Mouse (Mus musculus) forebrain, postnatal 0 days (tissue): ENCODE results near the gene Mki67. TPM values are rescaled to one million over a fixed set of nuclear protein-coding genes. Genes with fewer than 3 reads are reported as not detected.
"Not testable (repeated sequence)": the region's sequence is repeated elsewhere in the genome, so short reads cannot be mapped to it uniquely, and the experiment has no call there.

Source experiments
- ATAC-seq: fragments of 200-750 bp; cut with Nextera tagmentation; 2 replicates; pipeline ENCODE4 v1.8.0; 2017; ENCODE audit warnings: mild to moderate bottlenecking, moderate library complexity
- DNase-seq: peaks from one replicate; pipeline ENCODE4 v3.0.0-alpha.2; 2015
- H3K27ac ChIP-seq: fragments of 300-500 bp; sonication (generic); 2 replicates; pipeline ENCODE4 v1.5.1; 2014; ENCODE audit warnings: low read depth, mild to moderate bottlenecking, antibody characterized with exemption, low read length, moderate library complexity, mixed read lengths
- H3K27me3 ChIP-seq: fragments of 300-500 bp; sonication (generic); 2 replicates; pipeline ENCODE4 v1.6.1; 2014; ENCODE audit warnings: mild to moderate bottlenecking, low read length, mixed read lengths; ENCODE audit not compliant: insufficient read depth
- H3K36me3 ChIP-seq: fragments of 300-500 bp; sonication (generic); 2 replicates; pipeline ENCODE4 v1.6.1; 2014; ENCODE audit warnings: mild to moderate bottlenecking, moderate library complexity; ENCODE audit not compliant: insufficient read depth
- H3K4me1 ChIP-seq: fragments of 300-500 bp; sonication (generic); 2 replicates; pipeline ENCODE4 v1.6.1; 2014; ENCODE audit warnings: antibody characterized with exemption; ENCODE audit not compliant: insufficient read depth
- H3K4me2 ChIP-seq: fragments of 300-500 bp; sonication (generic); 2 replicates; pipeline ENCODE4 v1.6.1; 2014; ENCODE audit warnings: low read depth, mild to moderate bottlenecking, moderate library complexity
- H3K4me3 ChIP-seq: fragments of 300-500 bp; sonication (generic); 2 replicates; pipeline ENCODE4 v1.5.1; 2014; ENCODE audit warnings: low read depth, low read length, mixed read lengths
- H3K9ac ChIP-seq: fragments of 300-500 bp; sonication (generic); 2 replicates; pipeline ENCODE4 v1.6.1; 2014; ENCODE audit warnings: mild to moderate bottlenecking
- H3K9me3 ChIP-seq: fragments of 300-500 bp; sonication (generic); 2 replicates; pipeline ENCODE4 v1.6.1; 2016; ENCODE audit warnings: low read length
- CTCF ChIP-seq: sonication (generic); IDR thresholded peaks from 2 replicates; pipeline ENCODE4 v1.5.1; 2016; ENCODE audit warnings: antibody characterized with exemption, control low read depth, low read depth
- WGBS: fragments of 180-500 bp; shearing (Covaris S2); extraction: QIAGEN DNeasy Blood & Tissue Kit; methylation state at CpG from one replicate; pipeline ENCODE4 v1.1.7; 2014; 5-methylcytosine and 5-hydroxymethylcytosine counted together
- polyA plus RNA-seq: library from polyadenylated mRNA; unstranded; fragments of >200 nt; fragmentation: Nextera tagmentation; extraction: Ambion mirVana; gene quantifications from 2 replicates; pipeline ENCODE4 v1.2.1, GENCODE M21; 2015
- total RNA-seq: library from RNA; depleted of rRNA; stranded (reverse); fragments of >200 nt; gene quantifications from 2 replicates; pipeline ENCODE4 v1.2.3, GENCODE M21; 2014

Mki67 gene
- total and polyA plus RNA-seq, 2 experiments from 2014 or later: 4.0 to 15.8 TPM

- 88% methylated on average over 1 of the region's 1 CpGs for WGBS
- Histone ChIP-seq H3K27me3 (no peaks in the 10 kb centered on the region), H3K9ac (no peak overlapping the region), H3K4me2 (no peak overlapping the region), H3K4me1 (no peaks in the 10 kb centered on the region), H3K27ac (no peak overlapping the region), H3K36me3 (no peaks in the 10 kb centered on the region), H3K9me3 (no peaks in the 10 kb centered on the region), H3K4me3 (no peak overlapping the region)
- DNase-seq (no peak), ATAC-seq (no peak)
- TF ChIP-seq CTCF: no peak
Observed at GRCm38 (mm10) chr7:135705083-135705482, 11.1 kb downstream of the Mki67 start.

- Histone ChIP-seq H3K27me3 (no peaks in the 10 kb centered on the region), H3K4me2 (no peak overlapping the region), H3K4me3 (no peak overlapping the region), H3K27ac (no peak overlapping the region), H3K9me3 (no peaks in the 10 kb centered on the region), H3K36me3 (no peaks in the 10 kb centered on the region), H3K4me1 (no peaks in the 10 kb centered on the region), H3K9ac (no peak overlapping the region)
- WGBS: 91% methylated on average over 8 of the region's 8 CpGs
- ATAC-seq: no peak
- DNase-seq: no peak
- no peak for TF ChIP-seq CTCF
Observed at GRCm38 (mm10) chr7:135704251-135704650, 11.9 kb downstream of the Mki67 start.

GRCm38 (mm10) chr7:135703600-135704148 is 12.5 kb downstream of the Mki67 start:
- no peak for DNase-seq
- H3K9ac ChIP-seq: no peak overlapping the region
- no peak for ATAC-seq
- no peak for TF ChIP-seq CTCF
- no peaks in the 10 kb centered on the region for H3K36me3 ChIP-seq
- no peaks in the 10 kb centered on the region for H3K27me3 ChIP-seq
- 93% methylated on average over 9 of the region's 9 CpGs for WGBS
- no peaks in the 10 kb centered on the region for H3K4me1 ChIP-seq
- H3K4me2 ChIP-seq: no peak overlapping the region
- no peaks in the 10 kb centered on the region for H3K9me3 ChIP-seq
- H3K4me3 ChIP-seq: no peak overlapping the region
- H3K27ac ChIP-seq: no peak overlapping the region

GRCm38 (mm10) chr7:135699351-135699750 is 16.8 kb downstream of the Mki67 start:
- H3K4me1 ChIP-seq, H3K9ac ChIP-seq, H3K27me3 ChIP-seq, H3K36me3 ChIP-seq, DNase-seq, H3K9me3 ChIP-seq, H3K27ac ChIP-seq, ATAC-seq, H3K4me2 ChIP-seq, H3K4me3 ChIP-seq: not testable (repeated sequence)
- 75% methylated on average over 6 of the region's 6 CpGs for WGBS

- 97% methylated on average over 2 of the region's 2 CpGs for WGBS
- no peaks in the 10 kb centered on the region for H3K9me3 ChIP-seq
- DNase-seq (no peak), ATAC-seq (no peak)
- no peak overlapping the region for H3K4me3 ChIP-seq
- H3K9ac ChIP-seq: no peak overlapping the region
- H3K4me1 ChIP-seq: no peaks in the 10 kb centered on the region
- H3K4me2 ChIP-seq: no peak overlapping the region
- no peaks in the 10 kb centered on the region for H3K36me3 ChIP-seq
- H3K27me3 ChIP-seq: no peaks in the 10 kb centered on the region
- no peak for TF ChIP-seq CTCF
- H3K27ac ChIP-seq: no peak overlapping the region
Observed at GRCm38 (mm10) chr7:135698362-135698761, 17.8 kb downstream of the Mki67 start.

- ATAC-seq, H3K27me3 ChIP-seq, H3K4me1 ChIP-seq, H3K4me3 ChIP-seq, H3K9ac ChIP-seq, DNase-seq, H3K4me2 ChIP-seq, H3K36me3 ChIP-seq, H3K27ac ChIP-seq, H3K9me3 ChIP-seq: not testable (repeated sequence)
- 74% methylated on average over 5 of the region's 5 CpGs for WGBS
Observed at GRCm38 (mm10) chr7:135697021-135697740, 19.0 kb downstream of the Mki67 start.

- no peak overlapping the region for H3K9ac ChIP-seq
- H3K4me1 ChIP-seq: no peaks in the 10 kb centered on the region
- no peak overlapping the region for H3K4me3 ChIP-seq
- no peaks in the 10 kb centered on the region for H3K27me3 ChIP-seq
- H3K36me3 ChIP-seq: no peaks in the 10 kb centered on the region
- 87% methylated on average over 4 of the region's 4 CpGs for WGBS
- no peaks in the 10 kb centered on the region for H3K9me3 ChIP-seq
- TF ChIP-seq CTCF: no peak
- no peak for DNase-seq
- H3K27ac ChIP-seq: no peak overlapping the region
- no peak overlapping the region for H3K4me2 ChIP-seq
- no peak for ATAC-seq
Observed at GRCm38 (mm10) chr7:135696127-135696526, 20.0 kb downstream of the Mki67 start.
